Mouse (Mus musculus) layer of hippocampus, postnatal 14 days (tissue): ENCODE measurements around the gene Plekhg5. TPM values are rescaled to one million over a fixed set of nuclear protein-coding genes. Genes with fewer than 3 reads are reported as not detected.
"Not testable (repeated sequence)": the region's sequence is repeated elsewhere in the genome, so short reads cannot be mapped to it uniquely, and the experiment has no call there.

Source experiments
- DNase-seq, 2 experiments: peaks; one replicate each; pipeline ENCODE4 v3.0.0; 2021 to 2022; ENCODE audit warnings: low spot score in 2 of 2, mixed read lengths in 1 of 2
- long read RNA-seq, 2 experiments: library from polyadenylated mRNA; stranded (forward); transcript quantifications; one replicate each; pipeline ENCODE4 v2.0.0; 2021
- total RNA-seq, 2 experiments: library from RNA; stranded (reverse); gene quantifications; 2 replicates each; pipeline ENCODE4 v1.2.3; 2021

The Plekhg5 gene
- 100 to 1,000 TPM; 106 to 115 TPM for total RNA-seq
- long read RNA-seq, experiment 1, transcript Plekhg5-204 (22 exons, 3,818 nt): major isoform, 39 of 82 reads
- long read RNA-seq, experiment 1, partial matches to known transcripts: 22 of 82 reads
- long read RNA-seq, experiment 1, other reads (novel, unspliced or antisense): 12 of 82 reads
- long read RNA-seq, experiment 2, transcript Plekhg5-204 (22 exons, 3,818 nt): major isoform, 39 of 89 reads
- long read RNA-seq, experiment 2, partial matches to known transcripts: 22 of 89 reads
- long read RNA-seq, experiment 2, other reads (novel, unspliced or antisense): 21 of 89 reads

GRCm38 (mm10) chr4:152072121-152072601 lies at the start of gene Plekhg5:
Gene Plekhg5 (plus strand): TSS chr4:152072498.
- DNase-seq: peak; percentile 61 to 68

- DNase-seq: no peak
These were observed 49.8 kb upstream of the Plekhg5 start for GRCm38 (mm10) chr4:152022506-152022905.

GRCm38 (mm10) chr4:152024525-152024924 lies 47.8 kb upstream of the Plekhg5 start:
- no peak for DNase-seq

GRCm38 (mm10) chr4:152026751-152027508 lies 45.4 kb upstream of the Plekhg5 start:
- DNase-seq: no peak

GRCm38 (mm10) chr4:152027524-152027923 lies 44.8 kb upstream of the Plekhg5 start, which contains the start of gene Zbtb48:
Gene Zbtb48 (minus strand): TSS chr4:152027671.
- DNase-seq: peak; percentile 94 to 97

- no peak for DNase-seq
These were observed 43.8 kb upstream of the Plekhg5 start for GRCm38 (mm10) chr4:152028456-152028855.

- DNase-seq: no peak
These were observed 43.2 kb upstream of the Plekhg5 start for GRCm38 (mm10) chr4:152029087-152029486.

GRCm38 (mm10) chr4:152029997-152030396 lies 42.3 kb upstream of the Plekhg5 start:
- DNase-seq: no peak

GRCm38 (mm10) chr4:152032922-152033321 lies 39.4 kb upstream of the Plekhg5 start:
- DNase-seq: no peak

GRCm38 (mm10) chr4:152036464-152036863 lies 35.8 kb upstream of the Plekhg5 start:
- DNase-seq: not testable (repeated sequence)

- DNase-seq: no peak
These were observed 33.9 kb upstream of the Plekhg5 start, which contains the start of gene Tas1r1 for GRCm38 (mm10) chr4:152038225-152038984. Gene Tas1r1 (minus strand): TSS chr4:152038568.

- DNase-seq: peak; percentile 91 to 95
These were observed 33.1 kb upstream of the Plekhg5 start, which contains the start of gene Nol9 for GRCm38 (mm10) chr4:152038985-152039830. Gene Nol9 (plus strand): TSS chr4:152039321.

- DNase-seq: no peak
These were observed 32.4 kb upstream of the Plekhg5 start for GRCm38 (mm10) chr4:152039831-152040310.

- no peak for DNase-seq
These were observed 30.2 kb upstream of the Plekhg5 start for GRCm38 (mm10) chr4:152041924-152042641.

GRCm38 (mm10) chr4:152043171-152043570 lies 29.1 kb upstream of the Plekhg5 start:
- DNase-seq: no peak

GRCm38 (mm10) chr4:152044609-152045008 lies 27.7 kb upstream of the Plekhg5 start:
- DNase-seq: no peak

GRCm38 (mm10) chr4:152062390-152063110 lies 9.7 kb upstream of the Plekhg5 start:
- no peak for DNase-seq

- no peak for DNase-seq
These were observed 5.0 kb upstream of the Plekhg5 start for GRCm38 (mm10) chr4:152067280-152067679.
